Comparison of ENCODE assay signal across 20 mouse cellular contexts in genomic region chr6:141448886-141449285, GRCm38 (mm10).
DNase-seq lines count a peak whose midpoint lies in the region; ATAC-seq and TF ChIP-seq lines count a peak whose summit lies in the region.
"Had no signal": no experiment of that assay in that cellular context is flagged by ENCODE, and none has a peak within 500 bp of the region (broad histone marks: within the 10 kb centered on the region; RNA-seq: fewer than 3 reads in every experiment).

No protein-coding gene starts in this region.

- intact Hi-C loops in heart, adult 2 months (cut with DNase I), result loop anchor here (5.0 kb wide), 4 partner anchors 77 to 522 kb away; no protein-coding TSS in a partner anchor

- peak overlapping the region; percentile 39 for H3K27ac ChIP-seq in heart, adult 2 months
- peak overlapping the region; percentile 22; the same call in 1 of the 2 replicates for H3K27ac ChIP-seq in lung, embryonic 14.5 days (ENCODE audit: low read depth)
- peak overlapping the region; percentile 48; the same call in 1 of the 2 replicates for H3K27ac ChIP-seq in embryonic fibroblast, embryonic 13.5 days (ENCODE audit: insufficient read depth, low read length)
- H3K27ac ChIP-seq: forebrain, embryonic 15.5 days; hindbrain, embryonic 10.5 days; limb, embryonic 15.5 days; liver, embryonic 14.5 days; midbrain, embryonic 15.5 days; neural tube, embryonic 12.5 days had no signal

- peaks cover 1% of the 10 kb centered on the region; the same call in 1 of the 2 replicates for H3K4me1 ChIP-seq in heart, adult 2 months (ENCODE audit: control insufficient read depth, insufficient read depth, low read length)
- H3K4me1 ChIP-seq in lung, embryonic 14.5 days (ENCODE audit: insufficient read depth), result no peaks in the 10 kb centered on the region
- H3K4me1 ChIP-seq in embryonic fibroblast, embryonic 13.5 days (ENCODE audit: control insufficient read depth, insufficient read depth, low read length), result no peaks in the 10 kb centered on the region
- H3K4me1 ChIP-seq: forebrain, embryonic 15.5 days; hindbrain, embryonic 10.5 days; limb, embryonic 15.5 days; midbrain, embryonic 15.5 days; neural tube, embryonic 12.5 days had no signal

- no peak for ATAC-seq in lung, embryonic 14.5 days (ENCODE audit: insufficient read depth)
- ATAC-seq: forebrain, embryonic 15.5 days; hindbrain, embryonic 16.5 days; midbrain, embryonic 15.5 days had no signal

- no peak for DNase-seq in heart, adult 2 months
- no peak for DNase-seq in heart, adult 18-20 months
- no peak for DNase-seq in lung, embryonic 14.5 days
- no peak for DNase-seq in lung, adult 18-20 months
- no peak for DNase-seq in thymus, postnatal 4 days
- no peak for DNase-seq in urinary bladder, postnatal 10 days (ENCODE audit: low spot score)
- DNase-seq: adrenal gland, postnatal 14 days; cerebellum, adult 2 months; kidney, adult 18-20 months; kidney, postnatal 10 days; left cerebral cortex, postnatal 4 days; lung, postnatal 4 days had no signal

- 0 out of 2 replicates have a peak, but pooled peaks cover 1% of the 10 kb centered on the region for H3K79me2 ChIP-seq in heart, adult 2 months (replicated peaks; ENCODE audit: control insufficient read depth, insufficient read depth, low read length)

- TF ChIP-seq EP300 in heart, adult 2 months (IDR thresholded peaks at IDR 0.05; ENCODE audit: insufficient read depth, low read depth, low read length), result no peak

- no peak overlapping the region for H3K4me2 ChIP-seq in lung, embryonic 14.5 days
- H3K4me2 ChIP-seq: forebrain, embryonic 15.5 days; limb, embryonic 15.5 days; midbrain, embryonic 15.5 days; neural tube, embryonic 12.5 days had no signal

- H3K27me3 ChIP-seq in heart, adult 2 months (ENCODE audit: control insufficient read depth, insufficient read depth, low read length), result no peaks in the 10 kb centered on the region
- no peaks in the 10 kb centered on the region for H3K27me3 ChIP-seq in lung, embryonic 14.5 days (ENCODE audit: insufficient read depth, low read length)
- H3K27me3 ChIP-seq: forebrain, embryonic 15.5 days; limb, embryonic 15.5 days; midbrain, embryonic 15.5 days; neural tube, embryonic 12.5 days had no signal

- no peaks in the 10 kb centered on the region for H3K9me3 ChIP-seq in lung, embryonic 14.5 days (ENCODE audit: low read depth, low read length)
- H3K9me3 ChIP-seq: forebrain, embryonic 15.5 days; hindbrain, embryonic 10.5 days; limb, embryonic 15.5 days; midbrain, embryonic 15.5 days; neural tube, embryonic 12.5 days had no signal

- no peaks in the 10 kb centered on the region for H3K36me3 ChIP-seq in heart, adult 2 months (ENCODE audit: control insufficient read depth, insufficient read depth, low read length)
- no peaks in the 10 kb centered on the region for H3K36me3 ChIP-seq in lung, embryonic 14.5 days (ENCODE audit: insufficient read depth)
- H3K36me3 ChIP-seq: forebrain, embryonic 15.5 days; hindbrain, embryonic 10.5 days; limb, embryonic 15.5 days; midbrain, embryonic 15.5 days; neural tube, embryonic 12.5 days had no signal

- TF ChIP-seq POLR2A in heart, adult 2 months (IDR thresholded peaks at IDR 0.05; ENCODE audit: insufficient read depth, low read depth, low read length), result no peak
- TF ChIP-seq POLR2A in embryonic fibroblast, embryonic 13.5 days (IDR thresholded peaks at IDR 0.05; ENCODE audit: low read depth, low read length), result no peak

- H3K9ac ChIP-seq in heart, adult 2 months (ENCODE audit: low read depth, low read length), result no peak overlapping the region
- no peak overlapping the region for H3K9ac ChIP-seq in lung, embryonic 14.5 days
- H3K9ac ChIP-seq: forebrain, embryonic 15.5 days; limb, embryonic 15.5 days; liver, embryonic 14.5 days; midbrain, embryonic 15.5 days; neural tube, embryonic 12.5 days had no signal

- 68% methylated on average over 8 of the region's 8 CpGs for WGBS in heart, adult 2 months
- WGBS in lung, embryonic 14.5 days, result 59% methylated on average over 8 of the region's 8 CpGs

- no peak overlapping the region for H3K4me3 ChIP-seq in heart, adult 2 months
- no peak overlapping the region for H3K4me3 ChIP-seq in lung, embryonic 14.5 days (ENCODE audit: low read depth, low read length)
- H3K4me3 ChIP-seq in embryonic fibroblast, embryonic 13.5 days (ENCODE audit: insufficient read depth, low read length), result no peak overlapping the region
- H3K4me3 ChIP-seq: forebrain, embryonic 15.5 days; hindbrain, embryonic 10.5 days; limb, embryonic 15.5 days; midbrain, embryonic 15.5 days; neural tube, embryonic 12.5 days had no signal

- no peak for TF ChIP-seq CTCF in heart, adult 2 months (IDR thresholded peaks at IDR 0.05)
- TF ChIP-seq CTCF in lung, embryonic 14.5 days (IDR thresholded peaks at IDR 0.05; ENCODE audit: low read depth), result no peak
- no peak for TF ChIP-seq CTCF in embryonic fibroblast, embryonic 13.5 days (IDR thresholded peaks at IDR 0.05; ENCODE audit: borderline replicate concordance, insufficient read depth, low read length)
